ENCODE assay signal across 9 mouse cellular contexts in genomic region chr5:13585559-13586207, GRCm38 (mm10).
DNase-seq lines count a peak whose midpoint lies in the region; ATAC-seq and TF ChIP-seq lines count a peak whose summit lies in the region.
"Had no signal": no experiment of that assay in that cellular context is flagged by ENCODE, and none has a peak within 500 bp of the region (broad histone marks: within the 10 kb centered on the region; RNA-seq: fewer than 3 reads in every experiment).

No protein-coding gene starts in this region.

- DNase-seq in layer of hippocampus, adult 2 months (ENCODE audit: low spot score in 2 of 2): peak in 1 of 2 experiments; percentile 34
- no peak for DNase-seq in layer of hippocampus, adult 9-11 months
- peak; percentile 64 for DNase-seq in 416B (ENCODE audit: low read depth)
- peak; percentile 22 for DNase-seq in brain, embryonic 18.5 days (ENCODE audit: low read depth, low spot score)
- DNase-seq in gastrocnemius, postnatal 25 days: no peak
- DNase-seq in ovary, adult 18-20 months (ENCODE audit: low spot score): no peak

- H3K9me3 ChIP-seq in forebrain, embryonic 13.5 days (replicated peaks): no peaks in the 10 kb centered on the region
- no peaks in the 10 kb centered on the region for H3K9me3 ChIP-seq in forebrain, embryonic 12.5 days
- H3K9me3 ChIP-seq: hindbrain, embryonic 15.5 days had no signal

- 0 out of 2 replicates have a peak, but pooled peaks cover 3% of the 10 kb centered on the region for H3K27me3 ChIP-seq in forebrain, embryonic 13.5 days
- no peaks in the 10 kb centered on the region for H3K27me3 ChIP-seq in forebrain, embryonic 12.5 days
- H3K27me3 ChIP-seq: hindbrain, embryonic 15.5 days had no signal

- TF ChIP-seq CTCF in layer of hippocampus, adult 2 months (conservative IDR thresholded peaks at IDR 0.05): peak; percentile 90

- no peak overlapping the region for H3K4me3 ChIP-seq in forebrain, embryonic 13.5 days
- H3K4me3 ChIP-seq in forebrain, embryonic 12.5 days (replicated peaks): no peak overlapping the region
- H3K4me3 ChIP-seq in layer of hippocampus, adult 2 months: no peak overlapping the region
- H3K4me3 ChIP-seq: hindbrain, embryonic 15.5 days had no signal

- H3K36me3 ChIP-seq in forebrain, embryonic 13.5 days (ENCODE audit: poor library complexity, severe bottlenecking): no peaks in the 10 kb centered on the region
- H3K36me3 ChIP-seq in forebrain, embryonic 12.5 days (replicated peaks): no peaks in the 10 kb centered on the region
- H3K36me3 ChIP-seq: hindbrain, embryonic 15.5 days had no signal

- H3K4me1 ChIP-seq in forebrain, embryonic 13.5 days: no peaks in the 10 kb centered on the region
- H3K4me1 ChIP-seq in forebrain, embryonic 12.5 days: no peaks in the 10 kb centered on the region
- H3K4me1 ChIP-seq: hindbrain, embryonic 15.5 days had no signal

- ATAC-seq in forebrain, embryonic 13.5 days: peak; percentile 58
- ATAC-seq in forebrain, embryonic 12.5 days (ENCODE audit: low FRiP score): no peak

- H3K9ac ChIP-seq in forebrain, embryonic 13.5 days: no peak overlapping the region
- no peak overlapping the region for H3K9ac ChIP-seq in forebrain, embryonic 12.5 days
- H3K9ac ChIP-seq: hindbrain, embryonic 15.5 days had no signal

- no peak overlapping the region for H3K27ac ChIP-seq in forebrain, embryonic 13.5 days
- no peak overlapping the region for H3K27ac ChIP-seq in forebrain, embryonic 12.5 days
- H3K27ac ChIP-seq in layer of hippocampus, adult 2 months: no peak overlapping the region
- H3K27ac ChIP-seq: hindbrain, embryonic 15.5 days had no signal

- H3K4me2 ChIP-seq in forebrain, embryonic 13.5 days: no peak overlapping the region
- no peak overlapping the region for H3K4me2 ChIP-seq in forebrain, embryonic 12.5 days
- H3K4me2 ChIP-seq: hindbrain, embryonic 15.5 days had no signal

Comparison
In these comparisons a context has a peak if more than half of its experiments do, and no peak if none do; other contexts are left out.
1. DNase-seq: peak in 416B (single experiment) and brain, embryonic 18.5 days (single experiment); none in layer of hippocampus, adult 9-11 months (single experiment), gastrocnemius, postnatal 25 days (single experiment) and ovary, adult 18-20 months (single experiment).